Mouse (Mus musculus): ENCODE data around the gene Gm9803.

Gene Gm9803

GRCm38 (mm10) chr10:43512976-43513375 lies 10.9 kb upstream of the Gm9803 start:
- no peak for DNase-seq (ENCODE audit: low read depth, low spot score)

GRCm38 (mm10) chr10:43516992-43517660 lies 6.8 kb upstream of the Gm9803 start:
- no peak for DNase-seq (ENCODE audit: low read depth, low spot score)

GRCm38 (mm10) chr10:43517836-43518235 lies 6.0 kb upstream of the Gm9803 start:
- DNase-seq (ENCODE audit: low read depth, low spot score), result no peak

- DNase-seq (ENCODE audit: low read depth, low spot score), result no peak
Measured at GRCm38 (mm10) chr10:43518368-43518767, 5.5 kb upstream of the Gm9803 start.

GRCm38 (mm10) chr10:43519977-43520376 lies 3.9 kb upstream of the Gm9803 start:
- no peak for DNase-seq (ENCODE audit: low read depth, low spot score)

- DNase-seq (ENCODE audit: low read depth, low spot score), result no peak
Measured at GRCm38 (mm10) chr10:43527283-43528269, 3.7 kb downstream of the Gm9803 start.

- DNase-seq (ENCODE audit: low read depth, low spot score), result no peak
Measured at GRCm38 (mm10) chr10:43534382-43534781, 10.5 kb downstream of the Gm9803 start.

- DNase-seq (ENCODE audit: low read depth, low spot score), result no peak
Measured at GRCm38 (mm10) chr10:43537652-43538051, 13.8 kb downstream of the Gm9803 start.

- DNase-seq (ENCODE audit: low read depth, low spot score), result no peak
Measured at GRCm38 (mm10) chr10:43538831-43539230, 14.9 kb downstream of the Gm9803 start.

- DNase-seq (ENCODE audit: low read depth, low spot score), result peak; percentile 2
Measured at GRCm38 (mm10) chr10:43539746-43540310, 15.9 kb downstream of the Gm9803 start.

- peak; percentile 96 for DNase-seq (ENCODE audit: low read depth, low spot score)
Measured at GRCm38 (mm10) chr10:43540442-43541152, 16.7 kb downstream of the Gm9803 start, which contains the start of gene 1700021F05Rik. TSS of gene 1700021F05Rik (minus strand) at chr10:43540994.

- no peak for DNase-seq (ENCODE audit: low read depth, low spot score)
Measured at GRCm38 (mm10) chr10:43541153-43541544, 17.3 kb downstream of the Gm9803 start.

- DNase-seq (ENCODE audit: low read depth, low spot score), result no peak
Measured at GRCm38 (mm10) chr10:43549411-43549810, 25.5 kb downstream of the Gm9803 start.

GRCm38 (mm10) chr10:43550923-43551322 lies 27.0 kb downstream of the Gm9803 start:
- no peak for DNase-seq (ENCODE audit: low read depth, low spot score)

GRCm38 (mm10) chr10:43551388-43551787 lies 27.5 kb downstream of the Gm9803 start:
- no peak for DNase-seq (ENCODE audit: low read depth, low spot score)

- no peak for DNase-seq (ENCODE audit: low read depth, low spot score)
Measured at GRCm38 (mm10) chr10:43557630-43558165, 33.8 kb downstream of the Gm9803 start.

GRCm38 (mm10) chr10:43559313-43559712 lies 35.4 kb downstream of the Gm9803 start:
- DNase-seq (ENCODE audit: low read depth, low spot score), result no peak

- DNase-seq (ENCODE audit: low read depth, low spot score), result no peak
Measured at GRCm38 (mm10) chr10:43560765-43561164, 36.9 kb downstream of the Gm9803 start.

GRCm38 (mm10) chr10:43561311-43561710 lies 37.4 kb downstream of the Gm9803 start:
- no peak for DNase-seq (ENCODE audit: low read depth, low spot score)
